Mouse (Mus musculus): Measurements from ENCODE around the gene Acvr1b.

- no peak for TF ChIP-seq POLR2A (IDR thresholded peaks at IDR 0.05; ENCODE audit: borderline replicate concordance, extremely low read depth, insufficient read depth, insufficient read length, poor library complexity, severe bottlenecking)
- TF ChIP-seq CTCF (IDR thresholded peaks at IDR 0.05; ENCODE audit: borderline replicate concordance, extremely low read depth, insufficient read depth, insufficient read length), result no peak
Measured at GRCm38 (mm10) chr15:101258420-101258819, 84.6 kb downstream of the Acvr1b start.
